Mouse (Mus musculus): ENCODE data around the gene Trarg1. TPM values are rescaled to one million over a fixed set of nuclear protein-coding genes. Genes with fewer than 3 reads are reported as not detected.

Gene Trarg1
- polyA plus RNA-seq, 1 experiment from 2014 or later, result not detected

GRCm38 (mm10) chr11:76659138-76659930 is 20.3 kb upstream of the Trarg1 start:
- Histone ChIP-seq H3K4me3 (ENCODE audit: inconsistent target) (no peak overlapping the region), H3K79me2 (ENCODE audit: inconsistent target) (no peaks in the 10 kb centered on the region), H3K36me3 (ENCODE audit: inconsistent target) (no peaks in the 10 kb centered on the region), H3K27ac (no peak overlapping the region)
- WGBS (ENCODE audit: missing documents), result 84% methylated on average over 14 of the region's 14 CpGs

GRCm38 (mm10) chr11:76661790-76662468 is 17.7 kb upstream of the Trarg1 start:
- Histone ChIP-seq H3K4me3 (ENCODE audit: inconsistent target) (no peak overlapping the region), H3K27ac (no peak overlapping the region), H3K79me2 (ENCODE audit: inconsistent target) (no peaks in the 10 kb centered on the region), H3K36me3 (ENCODE audit: inconsistent target) (no peaks in the 10 kb centered on the region)
- 94% methylated on average over 7 of the region's 7 CpGs for WGBS (ENCODE audit: missing documents)

- no peak overlapping the region for H3K27ac ChIP-seq
- H3K79me2 ChIP-seq (ENCODE audit: inconsistent target), result no peaks in the 10 kb centered on the region
- WGBS (ENCODE audit: missing documents), result 14% methylated on average over 35 of the region's 35 CpGs
- H3K36me3 ChIP-seq (ENCODE audit: inconsistent target), result no peaks in the 10 kb centered on the region
- H3K4me3 ChIP-seq (ENCODE audit: inconsistent target), result no peak overlapping the region
Observed at GRCm38 (mm10) chr11:76666002-76666649, 13.5 kb upstream of the Trarg1 start.

GRCm38 (mm10) chr11:76667807-76668206 is 11.8 kb upstream of the Trarg1 start:
- 29% methylated on average over 4 of the region's 4 CpGs for WGBS (ENCODE audit: missing documents)
- Histone ChIP-seq H3K27ac (no peak overlapping the region), H3K36me3 (ENCODE audit: inconsistent target) (no peaks in the 10 kb centered on the region), H3K79me2 (ENCODE audit: inconsistent target) (no peaks in the 10 kb centered on the region), H3K4me3 (ENCODE audit: inconsistent target) (no peak overlapping the region)

DNA sequence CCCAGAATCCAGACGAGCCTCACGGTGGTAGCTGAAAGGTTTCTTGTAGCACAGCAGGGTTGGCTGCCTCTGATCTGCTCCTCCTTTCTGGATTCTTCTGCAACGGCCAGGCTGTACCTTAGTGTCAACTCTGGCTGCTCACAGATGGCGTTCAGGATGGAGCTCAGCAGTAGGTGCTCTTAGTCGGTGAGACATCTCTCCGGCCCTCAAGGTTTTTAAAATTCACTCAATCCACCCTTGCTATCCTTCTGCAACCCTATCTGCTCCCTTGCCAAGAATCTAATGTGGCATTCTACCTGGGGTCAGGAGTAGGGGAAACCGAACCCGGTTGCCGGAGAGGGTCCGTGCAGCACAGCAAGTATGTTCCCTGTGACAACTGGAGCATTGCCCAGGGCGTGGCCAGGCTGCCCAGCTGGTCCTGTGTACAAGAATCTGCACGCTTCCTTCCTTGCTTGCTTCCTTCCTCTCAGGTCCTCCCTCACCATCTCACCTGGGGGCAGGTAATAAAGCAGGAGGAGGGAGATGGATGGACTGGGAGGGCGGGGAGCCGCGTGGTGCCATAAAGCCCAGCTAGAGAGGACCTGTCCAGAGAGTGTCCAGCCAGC is 7.6 kb upstream of the Trarg1 start, which contains the start of gene Bhlha9:
TSS of gene Bhlha9 (plus strand) at position 600 of the 605 bp plus-strand sequence.
- Histone ChIP-seq H3K27ac (no peak within 1 kb of the TSS), H3K4me3 (ENCODE audit: inconsistent target) (no peak within 1 kb of the TSS), H3K36me3 (ENCODE audit: inconsistent target) (no peaks in the 10 kb centered on the region), H3K79me2 (ENCODE audit: inconsistent target) (no peaks in the 10 kb centered on the region)
- WGBS (ENCODE audit: missing documents), result 83% methylated on average over 13 of the region's 15 CpGs

DNA sequence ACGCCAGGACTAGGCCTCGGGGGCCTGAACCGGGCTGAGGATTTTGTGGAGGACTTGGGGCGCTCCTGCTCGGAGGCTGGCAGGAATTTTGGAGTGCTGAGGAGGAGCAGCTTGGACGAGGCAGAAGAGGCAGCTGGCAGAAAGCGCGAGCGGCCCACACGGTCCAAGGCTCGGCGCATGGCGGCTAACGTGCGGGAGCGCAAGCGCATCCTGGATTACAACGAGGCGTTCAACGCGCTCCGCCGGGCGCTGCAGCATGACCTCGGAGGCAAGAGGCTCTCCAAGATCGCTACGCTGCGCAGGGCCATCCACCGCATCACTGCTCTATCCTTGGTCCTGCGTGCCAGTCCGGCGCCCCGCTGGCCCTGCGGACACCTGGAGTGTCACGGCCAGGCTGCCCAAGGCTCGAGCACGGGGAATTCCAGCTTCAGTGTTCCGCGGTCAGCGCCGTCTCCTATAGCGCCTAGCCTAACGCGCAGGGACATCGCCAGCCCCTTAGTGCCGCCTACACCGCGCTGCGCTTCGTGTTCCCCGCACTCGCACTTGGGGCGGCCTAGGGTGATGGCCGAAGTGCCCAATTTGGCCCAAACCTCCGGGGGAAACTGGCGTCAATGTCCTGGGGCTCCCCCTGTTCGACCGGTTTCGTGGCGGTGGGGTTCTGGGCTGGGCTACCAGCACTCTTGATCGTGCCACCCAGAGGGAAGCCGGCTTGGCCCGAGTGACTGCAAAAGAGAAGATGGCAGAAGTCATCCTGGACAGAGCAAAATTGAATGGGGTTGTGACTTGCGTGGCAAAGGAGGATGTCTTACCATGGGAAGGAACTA is 6.8 kb upstream of the Trarg1 start:
- no peaks in the 10 kb centered on the region for H3K79me2 ChIP-seq (ENCODE audit: inconsistent target)
- H3K36me3 ChIP-seq (ENCODE audit: inconsistent target), result no peaks in the 10 kb centered on the region
- no peak overlapping the region for H3K4me3 ChIP-seq (ENCODE audit: inconsistent target)
- WGBS (ENCODE audit: missing documents), result 9% methylated on average over 64 of the region's 64 CpGs
- H3K27ac ChIP-seq, result no peak overlapping the region

GRCm38 (mm10) chr11:76674199-76674598 is 5.4 kb upstream of the Trarg1 start:
- WGBS (ENCODE audit: missing documents), result 64% methylated on average over 8 of the region's 8 CpGs
- Histone ChIP-seq H3K4me3 (ENCODE audit: inconsistent target) (no peak overlapping the region), H3K79me2 (ENCODE audit: inconsistent target) (no peaks in the 10 kb centered on the region), H3K27ac (no peak overlapping the region), H3K36me3 (ENCODE audit: inconsistent target) (no peaks in the 10 kb centered on the region)

GRCm38 (mm10) chr11:76674704-76675103 is 4.9 kb upstream of the Trarg1 start:
- no peaks in the 10 kb centered on the region for H3K79me2 ChIP-seq (ENCODE audit: inconsistent target)
- no peak overlapping the region for H3K4me3 ChIP-seq (ENCODE audit: inconsistent target)
- H3K27ac ChIP-seq, result no peak overlapping the region
- H3K36me3 ChIP-seq (ENCODE audit: inconsistent target), result no peaks in the 10 kb centered on the region
- 35% methylated on average over 4 of the region's 4 CpGs for WGBS (ENCODE audit: missing documents)

DNA sequence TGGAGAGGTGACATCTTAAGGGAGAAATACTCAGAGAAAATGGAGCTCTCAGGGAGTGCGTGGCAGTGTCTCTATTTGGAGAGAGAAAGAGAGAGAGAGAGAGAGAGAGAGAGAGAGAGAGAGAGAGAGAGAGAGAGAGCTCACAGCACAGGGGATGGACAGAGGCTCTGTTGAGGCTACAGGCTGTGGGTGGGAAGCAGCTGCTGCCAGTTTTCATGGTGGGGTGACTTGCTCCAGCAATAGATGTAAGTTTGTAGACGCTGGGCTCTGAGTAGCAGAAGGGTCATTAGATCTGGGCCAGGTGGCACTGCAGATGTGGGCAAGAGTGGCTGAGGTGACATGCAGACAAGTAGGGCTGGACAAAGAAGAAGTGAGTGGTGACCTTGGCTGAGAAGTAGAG is 6.0 kb downstream of the Trarg1 start:
- Histone ChIP-seq H3K79me2 (ENCODE audit: inconsistent target) (no peaks in the 10 kb centered on the region), H3K4me3 (ENCODE audit: inconsistent target) (no peak overlapping the region), H3K36me3 (ENCODE audit: inconsistent target) (no peaks in the 10 kb centered on the region), H3K27ac (no peak overlapping the region)
- 90% methylated on average over 2 of the region's 2 CpGs for WGBS (ENCODE audit: missing documents)

- no peaks in the 10 kb centered on the region for H3K79me2 ChIP-seq (ENCODE audit: inconsistent target)
- H3K4me3 ChIP-seq (ENCODE audit: inconsistent target), result no peak overlapping the region
- H3K27ac ChIP-seq, result no peak overlapping the region
- H3K36me3 ChIP-seq (ENCODE audit: inconsistent target), result no peaks in the 10 kb centered on the region
- WGBS (ENCODE audit: missing documents), result 83% methylated on average over 3 of the region's 3 CpGs
Observed at GRCm38 (mm10) chr11:76692096-76692495, 12.5 kb downstream of the Trarg1 start.

GRCm38 (mm10) chr11:76695810-76696209 is 16.2 kb downstream of the Trarg1 start:
- H3K27ac ChIP-seq, result no peak overlapping the region
- H3K4me3 ChIP-seq (ENCODE audit: inconsistent target), result no peak overlapping the region
- no peaks in the 10 kb centered on the region for H3K79me2 ChIP-seq (ENCODE audit: inconsistent target)
- no peaks in the 10 kb centered on the region for H3K36me3 ChIP-seq (ENCODE audit: inconsistent target)
- 72% methylated on average over 6 of the region's 6 CpGs for WGBS (ENCODE audit: missing documents)

- H3K36me3 ChIP-seq (ENCODE audit: inconsistent target), result no peaks in the 10 kb centered on the region
- H3K4me3 ChIP-seq (ENCODE audit: inconsistent target), result no peak overlapping the region
- no peak overlapping the region for H3K27ac ChIP-seq
- H3K79me2 ChIP-seq (ENCODE audit: inconsistent target), result no peaks in the 10 kb centered on the region
- 55% methylated on average over 6 of the region's 9 CpGs for WGBS (ENCODE audit: missing documents)
Observed at GRCm38 (mm10) chr11:76699626-76700025, 20.0 kb downstream of the Trarg1 start.

- WGBS (ENCODE audit: missing documents), result 88% methylated on average over 3 of the region's 3 CpGs
- Histone ChIP-seq H3K36me3 (ENCODE audit: inconsistent target) (no peaks in the 10 kb centered on the region), H3K4me3 (ENCODE audit: inconsistent target) (no peak overlapping the region), H3K27ac (no peak overlapping the region), H3K79me2 (ENCODE audit: inconsistent target) (no peaks in the 10 kb centered on the region)
Observed at GRCm38 (mm10) chr11:76707656-76708055, 28.0 kb downstream of the Trarg1 start.

GRCm38 (mm10) chr11:76708066-76708465 is 28.5 kb downstream of the Trarg1 start:
- Histone ChIP-seq H3K36me3 (ENCODE audit: inconsistent target) (no peaks in the 10 kb centered on the region), H3K79me2 (ENCODE audit: inconsistent target) (no peaks in the 10 kb centered on the region), H3K4me3 (ENCODE audit: inconsistent target) (no peak overlapping the region), H3K27ac (no peak overlapping the region)
- 92% methylated on average over 1 of the region's 1 CpGs for WGBS (ENCODE audit: missing documents)
